Mouse (Mus musculus): Measurements from ENCODE around the gene Sympk. TPM values are rescaled to one million over a fixed set of nuclear protein-coding genes. Genes with fewer than 3 reads are reported as not detected.
"Not testable (repeated sequence)": the region's sequence is repeated elsewhere in the genome, so short reads cannot be mapped to it uniquely, and the experiment has no call there.

Sympk gene
- polyA plus RNA-seq, 1 experiment from 2014 or later, result 35.6 TPM

- ATAC-seq (ENCODE audit: insufficient read depth, low FRiP score, low TSS enrichment) (no peak), DNase-seq (ENCODE audit: low spot score) (no peak)
- H3K27me3 ChIP-seq (ENCODE audit: control insufficient read depth, insufficient read depth, low read length), result peaks cover 25% of the 10 kb centered on the region
- 48% methylated on average over 9 of the region's 13 CpGs for WGBS
- no peaks in the 10 kb centered on the region for H3K4me1 ChIP-seq (ENCODE audit: control insufficient read depth, insufficient read depth, low read length)
- H3K4me2 ChIP-seq (ENCODE audit: low read depth), result no peak overlapping the region
- H3K9ac ChIP-seq (ENCODE audit: low read length), result no peak overlapping the region
- no peak overlapping the region for H3K27ac ChIP-seq (ENCODE audit: low read depth, low read length)
- H3K36me3 ChIP-seq (ENCODE audit: control insufficient read depth, insufficient read depth, low read length), result no peaks in the 10 kb centered on the region
- no peaks in the 10 kb centered on the region; the same call in 1 of the 2 replicates for H3K9me3 ChIP-seq (ENCODE audit: control insufficient read depth, low read length)
- H3K4me3 ChIP-seq (ENCODE audit: low read depth, low read length), result no peak overlapping the region
Observed at GRCm38 (mm10) chr7:19065896-19066295, 41.7 kb downstream of the Sympk start.

GRCm38 (mm10) chr7:19067063-19067462 lies 42.9 kb downstream of the Sympk start:
- DNase-seq (ENCODE audit: low spot score) (no peak), ATAC-seq (ENCODE audit: insufficient read depth, low FRiP score, low TSS enrichment) (no peak)
- Histone ChIP-seq H3K27ac (ENCODE audit: low read depth, low read length) (no peak overlapping the region), H3K36me3 (ENCODE audit: control insufficient read depth, insufficient read depth, low read length) (no peaks in the 10 kb centered on the region), H3K4me2 (ENCODE audit: low read depth) (no peak overlapping the region), H3K9me3 (ENCODE audit: control insufficient read depth, low read length) (no peaks in the 10 kb centered on the region; the same call in 1 of the 2 replicates), H3K27me3 (ENCODE audit: control insufficient read depth, insufficient read depth, low read length) (peaks cover 25% of the 10 kb centered on the region), H3K4me3 (ENCODE audit: low read depth, low read length) (no peak overlapping the region), H3K4me1 (ENCODE audit: control insufficient read depth, insufficient read depth, low read length) (no peaks in the 10 kb centered on the region), H3K9ac (ENCODE audit: low read length) (no peak overlapping the region)
- WGBS, result 44% methylated on average over 14 of the region's 14 CpGs

GRCm38 (mm10) chr7:19067935-19068334 lies 43.8 kb downstream of the Sympk start:
- Histone ChIP-seq H3K36me3 (ENCODE audit: control insufficient read depth, insufficient read depth, low read length) (no peaks in the 10 kb centered on the region), H3K4me2 (ENCODE audit: low read depth) (no peak overlapping the region), H3K9ac (ENCODE audit: low read length) (no peak overlapping the region), H3K27ac (ENCODE audit: low read depth, low read length) (no peak overlapping the region), H3K4me3 (ENCODE audit: low read depth, low read length) (no peak overlapping the region), H3K27me3 (ENCODE audit: control insufficient read depth, insufficient read depth, low read length) (peaks cover 25% of the 10 kb centered on the region), H3K4me1 (ENCODE audit: control insufficient read depth, insufficient read depth, low read length) (no peaks in the 10 kb centered on the region), H3K9me3 (ENCODE audit: control insufficient read depth, low read length) (no peaks in the 10 kb centered on the region; the same call in 1 of the 2 replicates)
- ATAC-seq (ENCODE audit: insufficient read depth, low FRiP score, low TSS enrichment) (no peak), DNase-seq (ENCODE audit: low spot score) (no peak)
- WGBS, result 74% methylated on average over 10 of the region's 14 CpGs

GRCm38 (mm10) chr7:19068707-19069106 lies 44.5 kb downstream of the Sympk start:
- DNase-seq (ENCODE audit: low spot score), result peak; percentile 77
- WGBS, result 8% methylated on average over 2 of the region's 2 CpGs

GRCm38 (mm10) chr7:19069500-19069899 lies 45.3 kb downstream of the Sympk start:
- Histone ChIP-seq H3K4me2 (ENCODE audit: low read depth) (no peak overlapping the region), H3K27me3 (ENCODE audit: control insufficient read depth, insufficient read depth, low read length) (peaks cover 25% of the 10 kb centered on the region), H3K27ac (ENCODE audit: low read depth, low read length) (no peak overlapping the region), H3K4me3 (ENCODE audit: low read depth, low read length) (no peak overlapping the region), H3K9ac (ENCODE audit: low read length) (no peak overlapping the region), H3K36me3 (ENCODE audit: control insufficient read depth, insufficient read depth, low read length) (no peaks in the 10 kb centered on the region), H3K9me3 (ENCODE audit: control insufficient read depth, low read length) (no peaks in the 10 kb centered on the region; the same call in 1 of the 2 replicates), H3K4me1 (ENCODE audit: control insufficient read depth, insufficient read depth, low read length) (no peaks in the 10 kb centered on the region)
- ATAC-seq (ENCODE audit: insufficient read depth, low FRiP score, low TSS enrichment), result no peak
- WGBS, result 45% methylated on average over 3 of the region's 3 CpGs
- no peak for DNase-seq (ENCODE audit: low spot score)

More at GRCm38 (mm10) chr7:19068707-19069106, 44.5 kb downstream of the Sympk start:
- no peak for ATAC-seq (ENCODE audit: insufficient read depth, low FRiP score, low TSS enrichment)
- Histone ChIP-seq H3K4me3 (ENCODE audit: low read depth, low read length) (no peak overlapping the region), H3K36me3 (ENCODE audit: control insufficient read depth, insufficient read depth, low read length) (no peaks in the 10 kb centered on the region), H3K9ac (ENCODE audit: low read length) (no peak overlapping the region), H3K4me1 (ENCODE audit: control insufficient read depth, insufficient read depth, low read length) (no peaks in the 10 kb centered on the region), H3K9me3 (ENCODE audit: control insufficient read depth, low read length) (no peaks in the 10 kb centered on the region; the same call in 1 of the 2 replicates), H3K27ac (ENCODE audit: low read depth, low read length) (no peak overlapping the region), H3K27me3 (ENCODE audit: control insufficient read depth, insufficient read depth, low read length) (peaks cover 25% of the 10 kb centered on the region), H3K4me2 (ENCODE audit: low read depth) (no peak overlapping the region)

GRCm38 (mm10) chr7:19071024-19071423 lies 46.8 kb downstream of the Sympk start:
- not testable (repeated sequence) for ATAC-seq (ENCODE audit: insufficient read depth, low FRiP score, low TSS enrichment); H3K4me2 ChIP-seq (ENCODE audit: low read depth); H3K27ac ChIP-seq (ENCODE audit: low read depth, low read length); H3K9ac ChIP-seq (ENCODE audit: low read length); H3K4me3 ChIP-seq (ENCODE audit: low read depth, low read length); DNase-seq (ENCODE audit: low spot score); H3K4me1 ChIP-seq (ENCODE audit: control insufficient read depth, insufficient read depth, low read length); H3K9me3 ChIP-seq (ENCODE audit: control insufficient read depth, low read length); H3K36me3 ChIP-seq (ENCODE audit: control insufficient read depth, insufficient read depth, low read length)
- peaks cover 12% of the 10 kb centered on the region for H3K27me3 ChIP-seq (ENCODE audit: control insufficient read depth, insufficient read depth, low read length)
- WGBS, result 60% methylated on average over 3 of the region's 3 CpGs

GRCm38 (mm10) chr7:19073504-19073903 lies 49.3 kb downstream of the Sympk start:
- Histone ChIP-seq H3K27ac (ENCODE audit: low read depth, low read length) (no peak overlapping the region), H3K4me2 (ENCODE audit: low read depth) (no peak overlapping the region), H3K9ac (ENCODE audit: low read length) (no peak overlapping the region), H3K27me3 (ENCODE audit: control insufficient read depth, insufficient read depth, low read length) (no peaks in the 10 kb centered on the region), H3K9me3 (ENCODE audit: control insufficient read depth, low read length) (no peaks in the 10 kb centered on the region), H3K36me3 (ENCODE audit: control insufficient read depth, insufficient read depth, low read length) (no peaks in the 10 kb centered on the region), H3K4me1 (ENCODE audit: control insufficient read depth, insufficient read depth, low read length) (peaks cover 11% of the 10 kb centered on the region), H3K4me3 (ENCODE audit: low read depth, low read length) (no peak overlapping the region)
- ATAC-seq (ENCODE audit: insufficient read depth, low FRiP score, low TSS enrichment) (no peak), DNase-seq (ENCODE audit: low spot score) (no peak)
- WGBS, result 77% methylated on average over 9 of the region's 9 CpGs

- ATAC-seq (ENCODE audit: insufficient read depth, low FRiP score, low TSS enrichment) (no peak), DNase-seq (ENCODE audit: low spot score) (no peak)
- Histone ChIP-seq H3K27me3 (ENCODE audit: control insufficient read depth, insufficient read depth, low read length) (no peaks in the 10 kb centered on the region), H3K4me1 (ENCODE audit: control insufficient read depth, insufficient read depth, low read length) (peaks cover 11% of the 10 kb centered on the region), H3K9ac (ENCODE audit: low read length) (no peak overlapping the region), H3K4me3 (ENCODE audit: low read depth, low read length) (no peak overlapping the region), H3K4me2 (ENCODE audit: low read depth) (no peak overlapping the region), H3K9me3 (ENCODE audit: control insufficient read depth, low read length) (no peaks in the 10 kb centered on the region), H3K27ac (ENCODE audit: low read depth, low read length) (no peak overlapping the region), H3K36me3 (ENCODE audit: control insufficient read depth, insufficient read depth, low read length) (no peaks in the 10 kb centered on the region)
- 90% methylated on average over 6 of the region's 6 CpGs for WGBS
Observed at GRCm38 (mm10) chr7:19074494-19074893, 50.3 kb downstream of the Sympk start.

GRCm38 (mm10) chr7:19075231-19075630 lies 51.1 kb downstream of the Sympk start:
- no peak for DNase-seq (ENCODE audit: low spot score)
- peak overlapping the region; percentile 40 for H3K4me2 ChIP-seq (ENCODE audit: low read depth)
- no peak for ATAC-seq (ENCODE audit: insufficient read depth, low FRiP score, low TSS enrichment)
- no peak overlapping the region for H3K9ac ChIP-seq (ENCODE audit: low read length)
- H3K4me3 ChIP-seq (ENCODE audit: low read depth, low read length), result peak overlapping the region; percentile 3; the same call in 1 of the 2 replicates
- H3K9me3 ChIP-seq (ENCODE audit: control insufficient read depth, low read length), result no peaks in the 10 kb centered on the region
- peaks cover 4% of the 10 kb centered on the region; the same call in 1 of the 2 replicates for H3K36me3 ChIP-seq (ENCODE audit: control insufficient read depth, insufficient read depth, low read length)
- WGBS, result 62% methylated on average over 5 of the region's 5 CpGs
- peaks cover 11% of the 10 kb centered on the region for H3K4me1 ChIP-seq (ENCODE audit: control insufficient read depth, insufficient read depth, low read length)
- H3K27me3 ChIP-seq (ENCODE audit: control insufficient read depth, insufficient read depth, low read length), result no peaks in the 10 kb centered on the region
- no peak overlapping the region for H3K27ac ChIP-seq (ENCODE audit: low read depth, low read length)
